Mouse (Mus musculus) adrenal gland (tissue): ENCODE data around the gene Klhdc3.

Experiments used
- intact Hi-C: fragments of 180-260 bp; cut with DNase I; formaldehyde crosslinking; loops from one replicate; pipeline ENCODE4 v1.15.1; 2025

Gene Klhdc3

GRCm38 (mm10) chr17:46669911-46670310, 10.8 kb downstream of the Klhdc3 start:
- intact Hi-C loops, result no loop called here

DNA sequence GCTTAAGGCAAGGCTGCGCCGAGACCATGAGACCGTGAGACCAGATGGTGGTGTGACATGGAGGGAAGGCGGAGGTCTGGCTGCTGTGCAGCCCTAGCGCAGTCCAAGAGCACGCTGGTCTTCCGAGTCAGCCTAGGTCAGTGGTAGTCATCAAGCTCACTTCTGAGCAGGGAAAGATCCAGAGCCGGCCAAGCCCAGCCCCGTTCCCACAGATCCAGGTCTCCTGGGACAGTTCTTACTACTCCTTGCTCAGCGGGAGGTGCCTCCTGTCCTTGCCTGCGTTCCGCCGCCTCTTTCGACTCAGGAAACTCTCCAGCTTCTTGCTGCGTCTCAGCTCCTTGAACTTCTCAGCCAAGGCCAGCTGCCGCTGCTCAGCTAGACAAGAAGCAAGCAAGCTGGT, 13.0 kb downstream of the Klhdc3 start:
- intact Hi-C loops, result no loop called here

GRCm38 (mm10) chr17:46662730-46663129, 18.0 kb downstream of the Klhdc3 start:
- intact Hi-C loops, result no loop called here

DNA sequence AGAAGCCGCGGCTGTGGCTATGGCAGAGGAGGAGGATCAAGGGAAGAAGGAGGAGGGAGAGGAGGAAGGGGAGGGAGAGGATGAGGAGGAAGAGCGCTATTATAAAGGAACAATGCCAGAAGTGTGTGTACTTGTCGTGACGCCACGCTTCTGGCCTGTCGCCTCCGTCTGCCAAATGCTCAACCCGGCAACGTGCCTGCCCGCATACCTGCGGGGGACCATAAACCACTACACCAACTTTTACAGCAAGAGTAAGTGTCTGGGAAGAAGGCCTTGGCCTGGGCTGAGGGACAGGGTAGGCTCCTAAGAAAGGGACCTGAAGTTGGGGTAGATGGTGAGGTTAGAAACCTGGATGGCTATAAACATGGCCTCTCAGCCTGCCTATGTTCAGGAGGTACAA, 18.7 kb downstream of the Klhdc3 start:
- intact Hi-C loops, result no loop called here

GRCm38 (mm10) chr17:46661351-46661750, 19.4 kb downstream of the Klhdc3 start:
- intact Hi-C loops, result no loop called here

- intact Hi-C loops, result loop anchor here (10.0 kb wide), 1 partner anchor 49 kb away; the partner anchor contains the start of gene Ppp2r5d
Measured at GRCm38 (mm10) chr17:46656054-46656453, 24.7 kb downstream of the Klhdc3 start.

GRCm38 (mm10) chr17:46651755-46652547, 28.8 kb downstream of the Klhdc3 start:
- intact Hi-C loops, result loop anchor here (10.0 kb wide), 1 partner anchor 53 kb away; the partner anchor contains the start of gene Ppp2r5d

GRCm38 (mm10) chr17:46651292-46651691, 29.4 kb downstream of the Klhdc3 start:
- intact Hi-C loops, result loop anchor here (10.0 kb wide), 1 partner anchor 54 kb away; the partner anchor contains the start of gene Ppp2r5d

- intact Hi-C loops, result loop anchor here (10.0 kb wide), 1 partner anchor 54 kb away; the partner anchor contains the start of gene Ppp2r5d
Measured at GRCm38 (mm10) chr17:46650232-46651031, 30.3 kb downstream of the Klhdc3 start, which contains the start of gene Cul7. Cul7 (plus strand) TSS chr17:46650337.

DNA sequence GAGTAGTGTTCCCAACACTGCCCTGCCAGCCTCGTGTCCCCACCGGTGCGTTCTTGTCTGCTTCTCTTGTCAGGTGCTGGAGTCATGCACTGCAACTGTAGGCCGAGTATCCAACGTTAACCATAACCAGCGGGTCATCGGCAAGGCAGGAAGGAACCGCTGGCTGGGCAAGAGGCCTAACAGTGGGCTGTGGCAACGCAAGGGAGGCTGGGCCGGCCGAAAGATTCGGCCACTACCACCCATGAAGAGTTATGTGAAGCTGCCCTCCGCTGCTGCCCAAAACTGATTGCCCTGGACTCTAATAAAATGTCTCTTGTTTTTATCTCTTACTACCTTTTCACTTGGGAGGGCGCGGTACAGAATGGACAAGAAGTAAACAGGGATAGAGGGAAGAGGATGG, 30.9 kb downstream of the Klhdc3 start:
- intact Hi-C loops, result loop anchor here (10.0 kb wide), 1 partner anchor 55 kb away; the partner anchor contains the start of gene Ppp2r5d

GRCm38 (mm10) chr17:46648436-46648835, 32.3 kb downstream of the Klhdc3 start:
- intact Hi-C loops, result no loop called here

GRCm38 (mm10) chr17:46647279-46647678, 33.4 kb downstream of the Klhdc3 start:
- intact Hi-C loops, result no loop called here

GRCm38 (mm10) chr17:46646322-46646662, 34.4 kb downstream of the Klhdc3 start:
- intact Hi-C loops, result no loop called here

DNA sequence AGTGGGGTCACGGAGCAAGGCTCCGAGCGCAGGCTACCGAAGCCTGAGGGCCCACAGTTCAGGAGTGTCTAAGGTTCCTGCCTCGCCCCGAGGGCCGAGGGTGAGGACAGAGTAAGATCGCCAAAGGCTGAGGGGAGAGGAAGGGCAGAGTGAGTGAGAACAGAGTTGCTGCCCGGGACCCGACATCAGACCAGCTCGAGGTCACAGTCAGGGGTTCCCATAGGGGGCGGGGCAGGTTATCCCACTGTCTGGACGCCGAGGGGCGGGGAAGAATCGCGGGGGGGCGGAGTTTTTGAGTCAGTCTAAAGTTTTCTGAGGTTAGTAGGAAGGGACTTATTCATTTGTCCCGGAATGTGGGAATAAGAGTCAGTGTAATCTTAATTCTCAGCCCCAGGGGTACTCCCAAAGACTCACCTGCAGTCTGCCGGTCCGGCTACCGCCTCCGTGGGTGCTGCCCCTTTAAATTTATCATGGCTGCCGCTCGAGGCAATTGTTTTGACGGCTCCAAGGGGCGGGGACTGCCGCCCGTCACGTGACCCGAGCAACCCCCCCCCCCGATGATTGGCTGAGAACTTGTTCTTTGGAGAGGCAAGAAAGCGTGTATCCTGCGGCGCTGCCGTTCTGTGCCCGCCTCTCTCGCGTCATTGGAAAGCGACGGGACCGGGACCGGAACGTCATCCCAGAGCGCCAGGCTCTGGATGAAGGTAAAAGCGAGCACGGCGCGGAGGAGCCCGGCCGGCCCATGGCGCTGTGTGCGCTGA, 35.0 kb downstream of the Klhdc3 start, which contains the start of the genes Klc4 and Mrpl2:
Gene Klc4, minus strand, starts transcription at position 462 of the 761 bp plus-strand sequence.
Gene Mrpl2, plus strand, starts transcription at position 669 of the 761 bp plus-strand sequence.
- intact Hi-C loops, result no loop called here

GRCm38 (mm10) chr17:46644916-46645475, 35.7 kb downstream of the Klhdc3 start:
- intact Hi-C loops, result no loop called here

- intact Hi-C loops, result no loop called here
Measured at GRCm38 (mm10) chr17:46644152-46644805, 36.4 kb downstream of the Klhdc3 start.

DNA sequence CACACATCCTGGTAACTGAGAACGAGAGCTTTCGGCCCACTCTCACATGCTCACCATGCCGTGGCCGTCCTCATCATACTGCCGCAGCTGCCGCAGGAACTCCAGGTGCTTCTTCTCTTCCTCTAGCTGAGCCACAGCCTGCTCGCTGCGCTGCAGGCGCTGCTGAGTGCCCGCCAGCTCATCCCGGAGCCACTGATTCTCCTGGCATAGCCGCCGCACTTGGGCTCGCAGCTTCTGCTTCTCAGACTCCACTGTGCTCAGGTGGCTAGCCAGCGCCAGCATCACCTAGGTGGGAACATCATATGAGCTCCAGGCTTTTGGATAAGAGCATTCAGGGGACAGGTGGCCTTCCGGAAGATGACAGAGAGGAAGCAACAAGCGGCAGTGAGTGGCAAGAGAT, 38.7 kb downstream of the Klhdc3 start:
- intact Hi-C loops, result no loop called here

GRCm38 (mm10) chr17:46639929-46640328, 40.8 kb downstream of the Klhdc3 start:
- intact Hi-C loops, result loop anchor here (5.0 kb wide), 1 partner anchor 38 kb away; no protein-coding TSS in a partner anchor

GRCm38 (mm10) chr17:46636831-46637523, 43.7 kb downstream of the Klhdc3 start:
- intact Hi-C loops, result loop anchor here (2.0 to 5.0 kb wide), 2 partner anchors 35 to 112 kb away; no protein-coding TSS in a partner anchor
